Mouse (Mus musculus): ENCODE data around the gene Gm10188. TPM values are rescaled to one million over a fixed set of nuclear protein-coding genes. Genes with fewer than 3 reads are reported as not detected.

The Gm10188 gene
- polyA plus RNA-seq, 1 experiment from 2014 or later: not detected

DNA sequence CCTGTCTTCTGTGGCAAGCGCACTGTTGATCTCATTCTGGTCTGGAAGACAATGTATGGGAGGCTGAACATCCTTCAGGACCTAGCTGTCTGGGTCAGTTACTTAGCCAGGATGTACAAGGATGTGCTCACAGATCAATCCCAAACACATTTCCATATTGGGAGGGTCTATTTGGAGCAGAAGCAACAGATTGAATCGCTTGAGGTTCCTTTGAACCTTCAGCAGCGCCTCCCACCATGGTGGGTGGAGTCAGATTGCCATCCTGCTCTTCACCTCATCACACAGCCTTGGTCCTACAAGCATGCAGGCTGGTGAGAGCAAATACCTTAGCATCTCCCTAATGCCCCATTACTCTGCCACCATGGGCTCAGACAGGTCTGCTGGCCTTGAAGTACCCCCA lies 35.8 kb downstream of the Gm10188 start:
- Histone ChIP-seq H3K4me1 (replicated peaks) (peaks cover 9% of the 10 kb centered on the region), H3K27me3 (peaks cover 96% of the 10 kb centered on the region), H3K36me3 (replicated peaks) (no peaks in the 10 kb centered on the region), H3K4me2 (no peak overlapping the region), H3K9ac (no peak overlapping the region), H3K9me3 (replicated peaks) (no peaks in the 10 kb centered on the region), H3K27ac (replicated peaks) (no peak overlapping the region), H3K4me3 (replicated peaks) (no peak overlapping the region)
- 50% methylated on average over 3 of the region's 3 CpGs for WGBS (ENCODE audit: insufficient replicate concordance)
- ATAC-seq (ENCODE audit: insufficient read depth): no peak

- Histone ChIP-seq H3K27me3 (peaks cover 100% of the 10 kb centered on the region), H3K4me2 (no peak overlapping the region), H3K4me1 (replicated peaks) (peaks cover 9% of the 10 kb centered on the region), H3K9ac (no peak overlapping the region), H3K4me3 (replicated peaks) (no peak overlapping the region), H3K27ac (replicated peaks) (no peak overlapping the region), H3K36me3 (replicated peaks) (no peaks in the 10 kb centered on the region), H3K9me3 (replicated peaks) (no peaks in the 10 kb centered on the region)
- no peak for ATAC-seq (ENCODE audit: insufficient read depth)
- 10% methylated on average over 16 of the region's 16 CpGs for WGBS (ENCODE audit: insufficient replicate concordance)
Measured at GRCm38 (mm10) chr1:132191786-132192680, 37.5 kb downstream of the Gm10188 start.

- WGBS (ENCODE audit: insufficient replicate concordance): 2% methylated on average over 34 of the region's 34 CpGs
- no peak for ATAC-seq (ENCODE audit: insufficient read depth)
Measured at GRCm38 (mm10) chr1:132191093-132191785, 38.3 kb downstream of the Gm10188 start, which contains the start of the genes Lemd1 and AC124108.1. Gene Lemd1 (plus strand): TSS chr1:132191431. Gene AC124108.1 (plus strand): TSS chr1:132191457.

DNA sequence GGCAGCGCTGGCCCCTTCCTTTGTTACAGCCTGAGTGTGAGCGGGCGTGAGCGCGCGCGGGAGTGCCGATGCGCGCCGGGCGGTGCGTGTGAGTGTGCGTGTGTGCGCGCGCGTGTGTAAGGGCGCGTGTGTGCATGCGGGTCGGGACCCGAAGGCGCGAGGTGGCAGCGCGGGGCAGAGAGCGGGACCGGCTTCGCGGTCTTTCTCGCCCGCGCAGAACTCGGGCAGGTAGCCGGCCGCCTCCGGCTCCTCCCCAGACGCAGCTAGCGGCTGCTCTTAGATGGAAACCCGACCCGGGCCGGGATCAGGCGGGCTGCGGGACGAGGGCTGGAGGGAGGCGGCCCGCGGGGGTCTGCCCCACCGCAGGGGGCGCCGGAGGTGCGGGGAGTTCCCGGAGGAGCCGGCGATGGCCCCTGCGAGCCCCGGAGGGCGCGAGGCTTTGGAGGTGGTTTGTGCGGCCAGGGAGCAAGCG lies 38.9 kb downstream of the Gm10188 start:
- H3K36me3 ChIP-seq (replicated peaks): no peaks in the 10 kb centered on the region
- no peak for ATAC-seq (ENCODE audit: insufficient read depth)
- peak overlapping the region; percentile 45 for H3K4me3 ChIP-seq (replicated peaks)
- H3K27ac ChIP-seq (replicated peaks): no peak overlapping the region
- WGBS (ENCODE audit: insufficient replicate concordance): under 1% methylated on average over 61 of the region's 62 CpGs
- peaks cover 9% of the 10 kb centered on the region for H3K4me1 ChIP-seq (replicated peaks)
- peaks cover 95% of the 10 kb centered on the region for H3K27me3 ChIP-seq
- H3K9me3 ChIP-seq (replicated peaks): no peaks in the 10 kb centered on the region
- peak overlapping the region; percentile 68 for H3K4me2 ChIP-seq
- no peak overlapping the region for H3K9ac ChIP-seq

More at GRCm38 (mm10) chr1:132191093-132191785, 38.3 kb downstream of the Gm10188 start, which contains the start of the genes Lemd1 and AC124108.1:
- peaks cover 100% of the 10 kb centered on the region for H3K27me3 ChIP-seq
- H3K27ac ChIP-seq (replicated peaks): no peak within 1 kb of the TSS
- H3K4me2 ChIP-seq: peak within 1 kb of the TSS; percentile 68
- no peak within 1 kb of the TSS for H3K9ac ChIP-seq
- peak within 1 kb of the TSS; percentile 45 for H3K4me3 ChIP-seq (replicated peaks)
- H3K36me3 ChIP-seq (replicated peaks): no peaks in the 10 kb centered on the region
- H3K9me3 ChIP-seq (replicated peaks): no peaks in the 10 kb centered on the region
- peaks cover 9% of the 10 kb centered on the region for H3K4me1 ChIP-seq (replicated peaks)

DNA sequence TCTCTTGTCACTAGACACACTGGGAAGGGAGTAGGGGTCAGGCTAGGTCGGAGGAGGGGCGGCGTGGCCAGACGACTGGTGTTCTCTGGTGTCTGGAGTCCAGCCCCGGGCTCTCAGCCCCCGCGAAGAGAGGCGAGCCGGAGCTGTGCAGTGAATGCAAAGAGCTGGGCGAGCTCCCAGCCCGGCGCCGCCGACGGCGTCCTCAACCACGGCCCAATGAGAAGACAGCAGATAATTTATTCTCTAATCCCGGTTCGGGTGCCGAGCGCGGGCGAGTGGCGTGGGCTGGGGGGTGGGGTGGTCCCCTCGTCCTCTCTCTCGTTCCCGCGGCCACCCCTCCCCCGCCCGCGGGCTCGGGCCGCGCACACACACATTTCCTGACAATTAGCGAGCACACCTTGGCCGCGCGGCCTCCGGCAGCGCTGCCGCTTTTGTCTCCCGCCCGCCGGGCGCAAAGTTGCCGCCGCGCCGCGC lies 39.5 kb downstream of the Gm10188 start:
- WGBS (ENCODE audit: insufficient replicate concordance): 1% methylated on average over 50 of the region's 50 CpGs
- no peak for ATAC-seq (ENCODE audit: insufficient read depth)
- peaks cover 89% of the 10 kb centered on the region for H3K27me3 ChIP-seq

GRCm38 (mm10) chr1:132189231-132189630 lies 40.3 kb downstream of the Gm10188 start:
- H3K9ac ChIP-seq: no peak overlapping the region
- no peak overlapping the region for H3K27ac ChIP-seq (replicated peaks)
- H3K4me2 ChIP-seq: no peak overlapping the region
- peaks cover 83% of the 10 kb centered on the region for H3K27me3 ChIP-seq
- no peak overlapping the region for H3K4me3 ChIP-seq (replicated peaks)
- ATAC-seq (ENCODE audit: insufficient read depth): no peak
- 30% methylated on average over 4 of the region's 4 CpGs for WGBS (ENCODE audit: insufficient replicate concordance)
- H3K9me3 ChIP-seq (replicated peaks): no peaks in the 10 kb centered on the region
- no peaks in the 10 kb centered on the region for H3K36me3 ChIP-seq (replicated peaks)
- H3K4me1 ChIP-seq (replicated peaks): peaks cover 9% of the 10 kb centered on the region

More for the DNA sequence above, 39.5 kb downstream of the Gm10188 start:
- Histone ChIP-seq H3K9me3 (replicated peaks) (no peaks in the 10 kb centered on the region), H3K27ac (replicated peaks) (no peak overlapping the region), H3K36me3 (replicated peaks) (no peaks in the 10 kb centered on the region), H3K4me1 (replicated peaks) (peaks cover 9% of the 10 kb centered on the region), H3K4me2 (peak overlapping the region; percentile 68), H3K9ac (no peak overlapping the region), H3K4me3 (replicated peaks) (peak overlapping the region; percentile 45)

DNA sequence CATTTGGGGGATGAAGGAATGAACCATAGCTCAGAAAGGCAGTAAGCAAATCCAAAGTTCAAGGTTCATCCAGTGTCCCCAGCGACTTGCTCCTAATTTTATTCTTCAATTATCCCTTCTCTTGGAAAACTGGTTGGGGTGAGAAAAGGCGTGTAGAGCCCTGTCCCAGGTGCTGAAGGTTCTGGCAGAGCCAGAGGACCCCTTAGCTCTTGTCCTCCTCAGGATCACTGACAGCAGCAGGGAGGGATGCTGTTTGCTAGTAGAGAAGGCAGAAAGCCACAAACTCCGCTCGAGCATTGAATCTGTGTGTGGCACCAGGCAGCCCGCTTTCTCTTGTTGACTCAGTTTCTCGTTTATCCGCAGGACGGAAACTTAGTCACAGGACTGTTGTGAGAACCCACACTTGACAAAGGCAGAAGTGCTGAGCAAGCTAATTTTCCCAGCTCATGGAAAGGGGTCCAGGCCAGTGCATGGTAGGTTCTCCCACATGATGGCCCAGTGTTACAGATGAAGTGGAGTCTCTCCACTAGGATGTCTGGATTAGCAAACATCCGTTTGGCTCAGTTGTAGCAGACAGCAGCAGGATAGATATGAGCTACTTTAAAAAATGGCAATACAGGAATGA lies 41.0 kb downstream of the Gm10188 start:
- Histone ChIP-seq H3K4me3 (replicated peaks) (no peak overlapping the region), H3K9me3 (replicated peaks) (no peaks in the 10 kb centered on the region), H3K4me2 (no peak overlapping the region), H3K27ac (replicated peaks) (no peak overlapping the region), H3K36me3 (replicated peaks) (no peaks in the 10 kb centered on the region), H3K4me1 (replicated peaks) (peaks cover 9% of the 10 kb centered on the region), H3K27me3 (peaks cover 83% of the 10 kb centered on the region), H3K9ac (no peak overlapping the region)
- no peak for ATAC-seq (ENCODE audit: insufficient read depth)
- 27% methylated on average over 9 of the region's 9 CpGs for WGBS (ENCODE audit: insufficient replicate concordance)

DNA sequence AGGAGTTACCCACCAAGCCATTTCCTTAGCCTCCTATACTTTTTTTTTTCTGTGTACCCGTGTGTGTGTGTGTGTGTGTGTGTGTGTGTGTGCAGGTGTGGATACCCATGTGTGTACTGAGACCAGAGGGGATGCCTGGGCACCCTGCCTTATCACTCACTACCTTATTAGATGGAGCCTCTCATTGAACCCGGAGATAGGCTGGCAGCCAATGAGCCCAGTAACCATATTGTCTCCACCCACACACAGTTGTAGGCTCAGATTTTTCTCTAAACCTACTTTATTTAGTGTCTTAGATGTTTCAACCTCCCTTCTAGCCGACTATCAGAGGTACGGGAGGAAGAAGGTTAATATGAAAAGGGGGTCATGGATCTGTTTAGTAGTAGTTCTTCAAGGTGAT lies 43.3 kb downstream of the Gm10188 start:
- Histone ChIP-seq H3K4me3 (replicated peaks) (no peak overlapping the region), H3K9me3 (replicated peaks) (no peaks in the 10 kb centered on the region), H3K27ac (replicated peaks) (no peak overlapping the region), H3K27me3 (peaks cover 75% of the 10 kb centered on the region), H3K36me3 (replicated peaks) (no peaks in the 10 kb centered on the region), H3K4me2 (no peak overlapping the region), H3K4me1 (replicated peaks) (peaks cover 9% of the 10 kb centered on the region), H3K9ac (no peak overlapping the region)
- 41% methylated on average over 4 of the region's 4 CpGs for WGBS (ENCODE audit: insufficient replicate concordance)
- ATAC-seq (ENCODE audit: insufficient read depth): no peak

MicroRNAs within 50 kb of the gene (microRNA counts, 519-probe panel; counts per million panel counts)
- microRNA mmu-miR-135b: not detected

Small RNAs within 50 kb of the gene (microRNA-seq; reads per million reads assigned to microRNA genes)
- 52.0 reads per million, percentile 47 among the genes with 10 or more reads in this experiment for gene Mir135b

Other genes with a start within 250 kb of the Gm10188 start
- 7.9 and 10.1 TPM in 2 replicates for gene Elk4, start 222.2 kb downstream of the Gm10188 start, polyA plus RNA-seq (2015; fragmentation: Nextera tagmentation; extraction: Ambion mirVana)
- gene Mfsd4a, start 161.7 kb downstream of the Gm10188 start, polyA plus RNA-seq (2015; fragmentation: Nextera tagmentation; extraction: Ambion mirVana): 3.7 and 4.6 TPM in 2 replicates
- gene Cdk18, start 90.1 kb downstream of the Gm10188 start, polyA plus RNA-seq (2015; fragmentation: Nextera tagmentation; extraction: Ambion mirVana): 1.3 TPM in 2 replicates
- gene Lemd1, start 38.3 kb downstream of the Gm10188 start, polyA plus RNA-seq (2015; fragmentation: Nextera tagmentation; extraction: Ambion mirVana): not detected in 2 replicates
- not detected in 2 replicates for gene AC124108.1, start 38.3 kb downstream of the Gm10188 start, polyA plus RNA-seq (2015; fragmentation: Nextera tagmentation; extraction: Ambion mirVana)
- gene Klhdc8a, start 68.9 kb upstream of the Gm10188 start, polyA plus RNA-seq (2015; fragmentation: Nextera tagmentation; extraction: Ambion mirVana): 0.07 and 0.08 TPM in 2 replicates
- gene Nuak2, start 86.4 kb upstream of the Gm10188 start, polyA plus RNA-seq (2015; fragmentation: Nextera tagmentation; extraction: Ambion mirVana): 3.1 and 3.6 TPM in 2 replicates
- 598 and 710 TPM in 2 replicates for gene Tmcc2, start 161.5 kb upstream of the Gm10188 start, polyA plus RNA-seq (2015; fragmentation: Nextera tagmentation; extraction: Ambion mirVana)
- 4.5 and 5.3 TPM in 2 replicates for gene Dstyk, start 187.8 kb upstream of the Gm10188 start, polyA plus RNA-seq (2015; fragmentation: Nextera tagmentation; extraction: Ambion mirVana)
- gene Rbbp5, start 247.6 kb upstream of the Gm10188 start, polyA plus RNA-seq (2015; fragmentation: Nextera tagmentation; extraction: Ambion mirVana): 21.5 and 24.1 TPM in 2 replicates